Mouse (Mus musculus) layer of hippocampus, postnatal 25 days (tissue): Measurements from ENCODE around the gene Ddx27. TPM values are rescaled to one million over a fixed set of nuclear protein-coding genes. Genes with fewer than 3 reads are reported as not detected.

ENCODE experiments used
- DNase-seq, 2 experiments: peaks; one replicate each; pipeline ENCODE4 v3.0.0; 2022; ENCODE audit warnings: mixed read lengths in 2 of 2, low spot score in 1 of 2; ENCODE audit errors: extremely low spot score in 1 of 2
- total RNA-seq, 2 experiments: library from RNA; stranded (reverse); gene quantifications; 2 replicates each; pipeline ENCODE4 v1.2.3; 2021

Gene Ddx27
- total RNA-seq, 2 experiments from 2014 or later = 26.8 to 32.6 TPM

- DNase-seq = peak; percentile 28 to 53
These were observed 64.7 kb downstream of the Ddx27 start for GRCm38 (mm10) chr2:167079535-167080257.

GRCm38 (mm10) chr2:167080387-167080786, 65.4 kb downstream of the Ddx27 start:
- DNase-seq = no peak

- DNase-seq = no peak
These were observed 66.1 kb downstream of the Ddx27 start for GRCm38 (mm10) chr2:167081135-167081534.

GRCm38 (mm10) chr2:167081639-167082038, 66.6 kb downstream of the Ddx27 start:
- DNase-seq = no peak

Other genes starting within 250 kb of the Ddx27 start
- 1 to 10 TPM; 4.4 to 7.3 TPM for gene Trp53rkb, start 222.7 kb upstream of the Ddx27 start, total RNA-seq
- gene Arfgef2, start 209.6 kb upstream of the Ddx27 start, total RNA-seq = 10 to 100 TPM; 45.7 to 48.5 TPM
- 10 to 100 TPM; 51.6 to 52.6 TPM for gene Cse1l, start 109.2 kb upstream of the Ddx27 start, total RNA-seq
- 10 to 100 TPM; 57.8 to 65.3 TPM for gene Stau1, start 18.9 kb upstream of the Ddx27 start, total RNA-seq
- 10 to 100 TPM; 36.7 to 39.0 TPM for gene Znfx1, start 47.8 kb downstream of the Ddx27 start, total RNA-seq
- 100 to 1,000 TPM in 1 of 2 experiments, 10 to 100 TPM in 1; 86.5 to 103 TPM for gene Kcnb1, start 175.0 kb downstream of the Ddx27 start, total RNA-seq
- 1 to 10 TPM; 1.1 TPM for gene Ptgis, start 225.4 kb downstream of the Ddx27 start, total RNA-seq